Mouse (Mus musculus) heart, postnatal 10 days (tissue): ENCODE results near the gene Gm5039. TPM values are rescaled to one million over a fixed set of nuclear protein-coding genes. Genes with fewer than 3 reads are reported as not detected.
"Not testable (repeated sequence)": the region's sequence is repeated elsewhere in the genome, so short reads cannot be mapped to it uniquely, and the experiment has no call there.

Source experiments
- DNase-seq, 2 experiments: peaks; one replicate each; pipeline ENCODE4 v3.0.0; 2021
- intact Hi-C: fragments of 180-260 bp; cut with DNase I; formaldehyde crosslinking; loops from one replicate; pipeline ENCODE4 v1.15.1; 2025
- total RNA-seq, 2 experiments: library from RNA; stranded (reverse); gene quantifications; 2 replicates each; pipeline ENCODE4 v1.2.3; 2021

Gene Gm5039
- total RNA-seq = not detected

GRCm38 (mm10) chr12:88323926-88324325, at the start of gene Gm5039:
Gene Gm5039, minus strand, starts transcription at chr12:88324026.
- intact Hi-C loops, DNase-seq: not testable (repeated sequence)

GRCm38 (mm10) chr12:88372018-88372417, 48.2 kb upstream of the Gm5039 start:
- no peak for DNase-seq
- intact Hi-C loops = no loop called here

GRCm38 (mm10) chr12:88370321-88370720, 46.5 kb upstream of the Gm5039 start:
- intact Hi-C loops, DNase-seq: not testable (repeated sequence)

- intact Hi-C loops = loop anchor here (5.0 kb wide), 1 partner anchor 107 kb away; no protein-coding TSS in a partner anchor
- not testable (repeated sequence) for DNase-seq
Observed at GRCm38 (mm10) chr12:88369690-88370089, 45.9 kb upstream of the Gm5039 start.

GRCm38 (mm10) chr12:88368618-88369017, 44.8 kb upstream of the Gm5039 start:
- DNase-seq = no peak
- intact Hi-C loops = loop anchor here (5.0 kb wide), 1 partner anchor 106 kb away; no protein-coding TSS in a partner anchor

- intact Hi-C loops = loop anchor here (5.0 kb wide), 1 partner anchor 105 kb away; no protein-coding TSS in a partner anchor
- no peak for DNase-seq
Observed at GRCm38 (mm10) chr12:88367673-88368072, 43.8 kb upstream of the Gm5039 start.

GRCm38 (mm10) chr12:88361120-88361445, 37.3 kb upstream of the Gm5039 start:
- intact Hi-C loops = no loop called here
- no peak for DNase-seq

GRCm38 (mm10) chr12:88360441-88361119, 36.8 kb upstream of the Gm5039 start, which contains the start of gene Adck1:
Gene Adck1, plus strand, starts transcription at chr12:88360554.
- intact Hi-C loops = no loop called here
- DNase-seq = peak; percentile 93

- DNase-seq = no peak
- intact Hi-C loops = no loop called here
Observed at GRCm38 (mm10) chr12:88354182-88354702, 30.4 kb upstream of the Gm5039 start.

- DNase-seq, intact Hi-C loops: not testable (repeated sequence)
Observed at GRCm38 (mm10) chr12:88341286-88341685, 17.5 kb upstream of the Gm5039 start.

- not testable (repeated sequence) for DNase-seq
- intact Hi-C loops = loop anchor here (10.0 kb wide), 1 partner anchor 292 kb away; no protein-coding TSS in a partner anchor
Observed at GRCm38 (mm10) chr12:88336662-88337413, 13.0 kb upstream of the Gm5039 start.

GRCm38 (mm10) chr12:88314556-88314955, 9.3 kb downstream of the Gm5039 start:
- intact Hi-C loops = no loop called here
- DNase-seq = no peak

GRCm38 (mm10) chr12:88297171-88297570, 26.7 kb downstream of the Gm5039 start:
- DNase-seq, intact Hi-C loops: not testable (repeated sequence)

GRCm38 (mm10) chr12:88293082-88293481, 30.7 kb downstream of the Gm5039 start:
- intact Hi-C loops, DNase-seq: not testable (repeated sequence)

- intact Hi-C loops = not testable (repeated sequence)
Observed at GRCm38 (mm10) chr12:88285224-88285623, 38.6 kb downstream of the Gm5039 start.

GRCm38 (mm10) chr12:88274400-88274799, 49.4 kb downstream of the Gm5039 start, which contains the start of gene Gm5662:
Gene Gm5662, minus strand, starts transcription at chr12:88274500.
- intact Hi-C loops, DNase-seq: not testable (repeated sequence)

More at GRCm38 (mm10) chr12:88285224-88285623, 38.6 kb downstream of the Gm5039 start:
- DNase-seq = not testable (repeated sequence)

Other genes starting within 250 kb of the Gm5039 start
- not detected for gene Gm16368, start 240.3 kb downstream of the Gm5039 start, total RNA-seq
- not detected for gene Gm10436, start 141.9 kb downstream of the Gm5039 start, total RNA-seq
- gene Gm8332, start 73.9 kb downstream of the Gm5039 start, total RNA-seq = not detected
- gene Gm5662, start 49.5 kb downstream of the Gm5039 start, total RNA-seq = not detected
- gene Adck1, start 36.5 kb upstream of the Gm5039 start, total RNA-seq = 10 to 100 TPM; 22.7 to 25.6 TPM